Mouse (Mus musculus) limb, embryonic 15.5 days (tissue): ENCODE measurements around the gene Ung. TPM values are rescaled to one million over a fixed set of nuclear protein-coding genes. Genes with fewer than 3 reads are reported as not detected.

Experiments
- ATAC-seq: fragments of 200-750 bp; cut with Nextera tagmentation; 2 replicates; pipeline ENCODE4 v1.8.0; 2017; ENCODE audit warnings: low read depth, moderate TSS enrichment; ENCODE audit not compliant: insufficient number of reproducible peaks, low FRiP score, low TSS enrichment
- H3K27ac ChIP-seq: fragments of 300-500 bp; sonication (generic); 2 replicates; pipeline ENCODE4 v1.5.1; 2015; ENCODE audit warnings: moderate library complexity, mild to moderate bottlenecking, inconsistent platforms
- H3K27me3 ChIP-seq: fragments of 300-500 bp; sonication (generic); 2 replicates; pipeline ENCODE4 v1.6.1; 2015; ENCODE audit warnings: inconsistent platforms
- H3K36me3 ChIP-seq: fragments of 300-500 bp; sonication (generic); 2 replicates; pipeline ENCODE4 v1.6.1; 2015; ENCODE audit warnings: inconsistent platforms
- H3K4me1 ChIP-seq: fragments of 300-500 bp; sonication (generic); 2 replicates; pipeline ENCODE4 v1.6.1; 2015; ENCODE audit warnings: inconsistent platforms
- H3K4me2 ChIP-seq: fragments of 300-500 bp; sonication (generic); 2 replicates; pipeline ENCODE4 v1.6.1; 2015; ENCODE audit warnings: mild to moderate bottlenecking, inconsistent platforms
- H3K4me3 ChIP-seq: fragments of 300-500 bp; sonication (generic); 2 replicates; pipeline ENCODE4 v1.5.1; 2015; ENCODE audit warnings: mild to moderate bottlenecking, inconsistent platforms
- H3K9ac ChIP-seq: fragments of 300-500 bp; sonication (generic); 2 replicates; pipeline ENCODE4 v1.6.1; 2015; ENCODE audit warnings: inconsistent platforms
- H3K9me3 ChIP-seq: fragments of 300-500 bp; sonication (generic); 2 replicates; pipeline ENCODE4 v1.6.1; 2016; ENCODE audit warnings: inconsistent platforms
- whole genome bisulfite sequencing: fragments of 180-500 bp; shearing (Covaris S2); methylation state at CpG from one replicate; pipeline ENCODE4 v1.1.7; 2015; 5-methylcytosine and 5-hydroxymethylcytosine counted together
- polyA plus RNA-seq: library from polyadenylated mRNA; unstranded; fragments of >200 nt; fragmentation: Nextera tagmentation; extraction: Ambion mirVana; gene quantifications from 2 replicates; pipeline ENCODE4 v1.2.1, GENCODE M21; 2015

Ung gene
- polyA plus RNA-seq, 1 experiment from 2014 or later: 38.3 TPM

DNA sequence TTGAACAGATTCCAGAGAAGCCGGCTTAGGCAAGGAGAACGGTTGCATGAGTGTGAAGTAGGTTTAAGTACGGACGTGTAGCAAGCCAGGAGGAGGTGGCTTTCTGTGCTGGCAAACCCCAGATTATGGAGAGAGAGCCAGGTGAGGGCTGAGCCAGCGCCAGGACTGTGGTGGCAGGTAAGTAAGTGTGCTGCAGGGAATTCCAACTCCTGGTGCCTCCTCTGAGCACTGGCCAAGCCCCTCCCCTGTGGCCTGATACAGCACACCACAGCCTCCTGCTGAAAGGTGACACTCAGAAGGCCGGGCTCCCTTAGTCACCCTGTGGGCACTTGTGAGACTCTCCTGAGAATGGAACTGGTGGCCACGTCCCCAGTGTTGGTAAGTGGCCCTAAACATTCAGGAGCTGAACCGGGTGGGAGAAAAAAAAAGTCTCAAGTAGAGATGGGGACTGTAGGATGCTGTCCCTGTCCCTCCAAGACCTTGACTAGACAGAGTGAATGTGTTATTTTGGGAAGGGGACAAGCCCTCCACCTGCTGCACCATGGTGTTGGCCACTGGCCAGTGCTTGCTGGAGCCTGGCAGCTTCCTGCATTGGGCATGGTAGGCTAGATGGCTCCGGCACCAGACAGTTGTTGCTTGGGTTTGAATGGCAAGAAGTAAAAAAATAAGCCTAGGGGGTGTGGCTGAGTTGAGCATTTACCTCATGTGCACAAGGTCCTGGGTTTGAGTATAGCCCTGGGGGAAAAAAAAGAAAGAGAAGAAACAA lies 25.2 kb downstream of the Ung start:
- ATAC-seq: no peak
- H3K27me3 ChIP-seq: no peaks in the 10 kb centered on the region

DNA sequence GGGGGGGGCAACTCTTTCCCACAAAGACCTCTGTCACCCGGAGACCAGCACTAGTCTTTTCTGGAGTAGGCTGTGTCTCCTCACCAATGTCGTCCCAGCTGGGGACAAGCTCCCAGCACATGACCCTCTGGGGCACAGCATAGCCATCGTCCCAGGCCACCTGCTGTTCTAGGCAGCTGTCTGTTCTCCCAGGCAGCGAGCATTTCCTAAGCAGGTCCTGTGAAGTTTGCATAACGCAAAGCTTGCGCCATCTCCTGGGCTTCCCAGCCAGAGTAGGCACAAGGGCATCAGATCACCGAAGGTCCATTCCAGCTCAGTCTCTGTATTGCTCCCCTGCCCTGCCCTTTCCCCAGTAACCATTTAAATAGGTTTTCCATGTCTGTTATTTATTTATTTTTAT lies 27.1 kb downstream of the Ung start:
- 57% methylated on average over 7 of the region's 7 CpGs for WGBS
- Histone ChIP-seq H3K4me3 (no peak overlapping the region), H3K27me3 (no peaks in the 10 kb centered on the region), H3K27ac (no peak overlapping the region), H3K4me1 (peaks cover 15% of the 10 kb centered on the region), H3K36me3 (no peaks in the 10 kb centered on the region), H3K4me2 (no peak overlapping the region), H3K9ac (no peak overlapping the region), H3K9me3 (no peaks in the 10 kb centered on the region)
- ATAC-seq: no peak

More for the DNA sequence above, 25.2 kb downstream of the Ung start:
- H3K9me3 ChIP-seq: no peaks in the 10 kb centered on the region
- 53% methylated on average over 9 of the region's 9 CpGs for WGBS
- H3K4me2 ChIP-seq: no peak overlapping the region
- H3K4me1 ChIP-seq: peaks cover 15% of the 10 kb centered on the region
- no peak overlapping the region for H3K4me3 ChIP-seq
- no peak overlapping the region for H3K9ac ChIP-seq
- H3K27ac ChIP-seq: no peak overlapping the region
- H3K36me3 ChIP-seq: no peaks in the 10 kb centered on the region

DNA sequence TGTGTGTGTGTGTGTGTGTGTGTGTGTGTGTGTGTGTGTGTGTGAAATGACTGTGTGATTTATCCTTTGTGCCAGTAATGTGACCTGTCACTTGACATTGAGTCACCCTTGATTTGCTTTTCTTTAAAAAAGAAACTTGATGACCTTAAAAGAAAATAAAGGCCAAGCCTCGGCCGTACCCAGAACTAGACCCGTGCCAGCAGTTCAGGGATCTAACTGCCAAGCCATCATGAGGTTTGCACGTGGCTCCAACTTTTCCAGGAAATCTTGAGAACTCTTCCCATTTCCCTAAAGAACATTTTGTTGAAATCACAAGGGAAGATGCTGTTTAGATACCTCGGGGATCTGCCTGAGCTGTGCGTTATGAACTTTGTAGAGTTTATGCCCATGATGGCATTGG lies 31.2 kb downstream of the Ung start:
- Histone ChIP-seq H3K9ac (no peak overlapping the region), H3K4me1 (no peaks in the 10 kb centered on the region), H3K36me3 (no peaks in the 10 kb centered on the region), H3K27me3 (no peaks in the 10 kb centered on the region), H3K9me3 (no peaks in the 10 kb centered on the region), H3K4me2 (no peak overlapping the region), H3K4me3 (no peak overlapping the region), H3K27ac (no peak overlapping the region)
- no peak for ATAC-seq
- WGBS: 78% methylated on average over 6 of the region's 6 CpGs

DNA sequence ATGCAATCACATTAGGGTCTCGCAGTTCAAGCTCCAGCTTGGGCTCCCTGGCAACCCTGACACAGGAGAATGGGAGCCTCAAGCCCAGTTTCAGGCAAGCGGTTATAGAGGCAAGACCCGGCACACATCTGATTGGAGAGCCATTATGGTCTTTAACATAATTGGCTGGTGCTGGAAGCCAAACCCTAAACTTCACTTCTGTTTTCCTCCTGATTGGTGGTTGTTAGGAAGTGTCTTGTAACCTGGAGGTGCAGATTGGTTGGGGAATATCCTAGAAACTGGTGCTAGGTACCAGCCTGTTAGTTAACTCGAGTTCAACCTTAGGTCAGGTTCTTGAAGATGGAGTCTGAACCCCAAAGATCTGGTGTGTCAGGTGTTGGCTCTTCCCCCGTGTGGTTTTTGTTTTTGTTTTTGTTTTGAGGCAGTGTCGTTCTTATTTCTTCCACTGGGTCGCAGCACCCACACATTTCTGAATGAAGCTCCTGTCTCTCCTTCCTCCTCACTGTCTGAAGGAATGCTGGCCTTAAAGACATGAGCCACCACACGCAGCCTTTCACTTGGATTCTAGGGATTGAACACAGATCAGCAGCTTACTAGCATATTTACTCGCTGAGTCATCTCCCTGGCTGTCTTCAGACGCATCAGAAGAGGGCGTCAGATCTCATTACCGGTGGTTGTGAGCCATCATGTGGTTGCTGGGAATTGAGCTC lies 32.1 kb downstream of the Ung start:
- no peak overlapping the region for H3K4me3 ChIP-seq
- no peaks in the 10 kb centered on the region for H3K27me3 ChIP-seq
- WGBS: 45% methylated on average over 12 of the region's 12 CpGs
- no peak overlapping the region for H3K9ac ChIP-seq
- no peak overlapping the region for H3K27ac ChIP-seq
- no peak for ATAC-seq
- H3K9me3 ChIP-seq: no peaks in the 10 kb centered on the region
- H3K36me3 ChIP-seq: no peaks in the 10 kb centered on the region
- no peaks in the 10 kb centered on the region for H3K4me1 ChIP-seq
- H3K4me2 ChIP-seq: no peak overlapping the region

DNA sequence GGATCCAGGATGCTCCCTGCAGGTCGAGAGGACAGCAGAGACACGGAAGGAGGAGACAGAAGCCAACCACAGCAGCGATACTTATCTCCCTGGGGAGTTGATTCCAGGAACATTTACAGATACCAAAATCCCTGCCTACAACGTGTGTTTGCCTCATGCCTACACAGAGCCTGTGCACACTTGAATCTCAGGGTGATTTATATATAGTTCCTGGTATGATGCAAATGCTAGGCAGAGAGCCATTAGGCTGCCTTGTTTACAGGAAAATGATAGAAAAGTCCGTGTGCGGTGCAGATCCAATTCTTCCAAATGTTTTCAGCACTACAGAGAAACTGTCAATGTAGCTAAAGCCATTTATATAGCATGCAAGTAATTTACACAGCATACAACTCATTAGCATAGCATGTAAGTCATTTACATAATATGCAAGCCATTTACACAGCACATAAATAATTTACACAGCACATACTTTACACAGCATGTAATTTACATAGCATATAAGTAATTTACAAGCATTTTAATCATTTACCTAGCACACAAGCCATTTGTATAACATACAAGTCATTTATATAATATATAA lies 33.0 kb downstream of the Ung start:
- Histone ChIP-seq H3K27ac (no peak overlapping the region), H3K27me3 (no peaks in the 10 kb centered on the region), H3K9ac (no peak overlapping the region), H3K4me2 (no peak overlapping the region), H3K9me3 (no peaks in the 10 kb centered on the region), H3K4me3 (no peak overlapping the region), H3K36me3 (no peaks in the 10 kb centered on the region), H3K4me1 (no peaks in the 10 kb centered on the region)
- ATAC-seq: no peak
- 65% methylated on average over 6 of the region's 6 CpGs for whole genome bisulfite sequencing

DNA sequence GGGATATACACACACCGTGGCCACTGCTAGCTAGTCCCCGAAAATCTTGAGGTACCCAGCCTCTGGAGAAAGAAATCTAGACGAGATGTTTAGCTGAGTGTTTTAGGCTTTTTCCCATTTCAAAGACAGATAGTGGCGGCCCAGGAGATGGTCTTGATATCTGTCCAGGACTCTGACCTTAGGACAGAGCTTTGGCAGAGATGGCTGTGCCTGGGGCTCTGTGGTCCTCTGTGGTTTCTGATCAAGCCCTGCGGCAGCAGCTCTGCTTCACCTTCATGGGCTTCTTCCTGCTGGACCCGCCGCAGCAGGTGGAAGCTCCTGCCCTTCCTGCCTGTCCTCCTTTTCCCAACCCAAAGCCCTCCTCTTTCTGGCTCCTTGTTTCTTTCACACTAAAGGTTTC lies 40.2 kb downstream of the Ung start:
- Histone ChIP-seq H3K27me3 (no peaks in the 10 kb centered on the region), H3K36me3 (no peaks in the 10 kb centered on the region), H3K4me2 (no peak overlapping the region), H3K4me3 (no peak overlapping the region), H3K9ac (no peak overlapping the region), H3K4me1 (peaks cover 5% of the 10 kb centered on the region; the same call in 1 of the 2 replicates), H3K27ac (no peak overlapping the region), H3K9me3 (no peaks in the 10 kb centered on the region)
- 76% methylated on average over 7 of the region's 7 CpGs for WGBS
- no peak for ATAC-seq

DNA sequence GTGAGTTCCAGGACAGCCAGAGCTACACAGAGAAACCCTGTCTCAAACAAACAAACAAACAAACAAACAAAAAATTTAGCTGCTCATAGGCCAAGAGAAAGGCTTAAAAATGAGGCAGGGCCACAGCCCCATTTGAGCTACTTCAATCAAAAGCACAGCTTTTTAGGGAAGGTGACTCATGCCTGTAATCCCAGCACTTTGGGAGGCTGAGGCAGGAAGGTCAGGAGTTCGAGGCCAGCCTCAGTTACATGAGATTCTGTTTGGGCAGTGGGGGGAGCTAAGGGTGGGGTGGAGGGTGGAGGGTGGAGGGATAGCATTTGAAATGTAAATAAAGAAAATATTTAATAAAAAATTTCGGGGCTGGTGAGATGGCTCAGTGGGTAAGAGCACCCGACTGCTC lies 42.8 kb downstream of the Ung start:
- H3K4me1 ChIP-seq: peaks cover 18% of the 10 kb centered on the region
- no peaks in the 10 kb centered on the region for H3K36me3 ChIP-seq
- no peaks in the 10 kb centered on the region for H3K27me3 ChIP-seq
- no peak overlapping the region for H3K27ac ChIP-seq
- H3K9ac ChIP-seq: no peak overlapping the region
- H3K9me3 ChIP-seq: no peaks in the 10 kb centered on the region
- WGBS: 87% methylated on average over 3 of the region's 3 CpGs
- ATAC-seq: no peak
- no peak overlapping the region for H3K4me2 ChIP-seq
- H3K4me3 ChIP-seq: no peak overlapping the region

DNA sequence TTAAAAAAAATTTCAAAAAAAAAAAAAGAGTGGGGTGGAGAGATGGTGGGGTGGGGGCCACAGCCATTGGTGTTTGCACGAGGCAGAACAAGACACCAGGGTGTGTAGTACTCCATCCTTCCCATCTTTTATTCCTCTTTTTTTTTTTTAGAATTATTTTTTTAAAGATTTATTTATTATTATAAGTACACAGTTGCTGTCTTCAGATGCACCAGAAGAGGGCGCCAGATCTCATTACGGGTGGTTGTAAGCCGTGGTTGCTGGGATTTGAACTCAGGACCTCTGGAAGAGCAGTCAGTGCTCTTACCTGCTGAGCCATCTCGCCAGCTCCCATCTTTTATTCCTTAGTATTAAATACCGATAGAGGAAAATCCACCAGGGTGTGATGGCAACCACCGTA lies 43.3 kb downstream of the Ung start:
- Histone ChIP-seq H3K27me3 (no peaks in the 10 kb centered on the region), H3K4me1 (peaks cover 18% of the 10 kb centered on the region), H3K4me2 (no peak overlapping the region), H3K4me3 (no peak overlapping the region), H3K36me3 (no peaks in the 10 kb centered on the region), H3K9ac (no peak overlapping the region), H3K27ac (no peak overlapping the region), H3K9me3 (no peaks in the 10 kb centered on the region)
- WGBS: 71% methylated on average over 7 of the region's 7 CpGs
- no peak for ATAC-seq

DNA sequence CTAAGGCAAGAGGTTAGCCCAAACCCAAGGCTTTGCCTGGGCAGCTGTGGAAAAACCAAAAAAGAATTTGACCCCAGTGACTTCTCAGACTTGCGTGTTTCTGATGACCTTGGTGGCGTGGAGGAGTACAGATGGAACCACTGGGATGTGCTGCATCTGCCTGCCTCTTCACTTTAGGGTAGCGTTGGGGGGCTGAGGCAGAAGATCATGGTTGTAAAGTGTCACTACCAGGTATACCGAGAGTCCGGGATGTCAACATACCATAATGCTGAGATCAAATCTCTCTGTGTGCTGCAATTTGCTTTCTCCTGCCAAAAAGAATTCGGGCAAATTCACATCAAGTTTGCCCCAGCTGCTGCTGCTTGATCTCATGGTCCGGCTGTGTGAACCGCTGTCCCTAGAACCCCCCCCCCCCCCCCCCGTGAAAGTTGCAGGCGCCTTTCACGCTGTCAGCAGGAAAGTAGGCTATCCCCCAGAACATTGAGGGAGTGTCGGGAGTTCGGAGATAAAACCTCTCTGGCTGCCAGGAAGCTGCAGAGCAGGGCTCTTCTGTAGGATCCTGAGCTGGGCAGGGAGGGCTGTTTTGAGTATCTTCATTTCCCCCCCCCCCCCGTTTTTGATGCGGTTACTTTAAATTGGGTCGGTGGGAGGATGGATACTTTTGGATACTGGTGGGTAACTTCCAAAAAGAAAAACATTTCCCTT lies 43.8 kb downstream of the Ung start:
- ATAC-seq: no peak
- peak overlapping the region; percentile 29 for H3K4me2 ChIP-seq
- H3K27me3 ChIP-seq: no peaks in the 10 kb centered on the region
- H3K4me1 ChIP-seq: peaks cover 18% of the 10 kb centered on the region
- no peaks in the 10 kb centered on the region for H3K9me3 ChIP-seq
- no peaks in the 10 kb centered on the region for H3K36me3 ChIP-seq
- H3K4me3 ChIP-seq: no peak overlapping the region; the same call in 1 of the 2 replicates
- H3K9ac ChIP-seq: no peak overlapping the region
- WGBS: 22% methylated on average over 16 of the region's 16 CpGs
- H3K27ac ChIP-seq: no peak overlapping the region

DNA sequence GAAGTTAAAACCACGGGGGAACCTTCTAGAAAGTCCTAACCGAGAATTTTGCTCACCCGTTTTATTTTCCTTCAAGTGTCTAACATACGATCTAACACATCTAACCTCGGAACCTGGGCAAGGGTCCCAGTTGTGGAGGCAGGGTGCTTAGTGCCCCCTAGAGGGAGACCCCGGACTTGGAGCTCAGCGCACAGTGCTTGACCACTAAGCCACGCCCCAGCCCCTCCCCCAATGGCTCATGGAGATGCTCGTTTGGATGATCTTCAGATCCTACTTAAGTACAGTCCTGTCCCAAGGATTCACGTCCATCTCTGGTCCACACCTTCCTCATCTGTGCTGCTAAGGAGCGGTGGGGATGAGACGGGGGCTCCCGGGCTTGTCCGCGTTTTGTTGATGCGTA lies 44.5 kb downstream of the Ung start:
- no peak overlapping the region for H3K27ac ChIP-seq
- peaks cover 18% of the 10 kb centered on the region for H3K4me1 ChIP-seq
- 13% methylated on average over 16 of the region's 16 CpGs for WGBS
- H3K27me3 ChIP-seq: no peaks in the 10 kb centered on the region
- no peak overlapping the region for H3K9ac ChIP-seq
- peak overlapping the region; percentile 29 for H3K4me2 ChIP-seq
- no peak for ATAC-seq
- no peaks in the 10 kb centered on the region for H3K36me3 ChIP-seq
- H3K9me3 ChIP-seq: no peaks in the 10 kb centered on the region
- H3K4me3 ChIP-seq: peak overlapping the region; percentile 5; the same call in 1 of the 2 replicates

DNA sequence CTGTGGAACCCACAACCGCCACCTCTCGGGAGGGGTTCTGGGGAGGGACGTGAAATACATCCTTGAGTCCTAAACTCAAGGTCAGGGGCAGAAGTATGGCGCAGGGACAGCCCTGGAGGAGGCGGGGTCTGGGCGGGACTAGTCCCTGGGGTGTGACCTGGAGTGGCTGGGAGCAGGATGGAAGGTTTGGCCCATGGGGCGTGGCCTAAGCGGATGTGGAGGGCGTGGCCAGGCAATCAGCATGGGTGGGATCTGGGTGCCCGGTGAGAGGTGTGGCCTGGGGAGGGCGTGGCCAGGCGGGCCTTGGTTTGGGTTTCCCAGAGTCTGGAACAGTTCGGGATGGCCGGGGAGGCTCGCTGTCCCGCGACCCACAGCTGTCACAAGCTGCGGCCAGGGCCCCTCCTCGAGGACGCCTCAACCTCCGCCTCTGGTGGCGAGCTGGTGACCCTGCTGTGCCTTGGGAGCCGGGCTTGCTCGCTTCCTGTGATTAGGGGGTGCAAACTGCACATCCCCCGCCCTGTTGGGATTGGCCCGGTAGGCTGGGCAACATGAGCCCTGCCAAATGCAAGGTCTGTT lies 45.5 kb downstream of the Ung start:
- H3K9ac ChIP-seq: peak overlapping the region; percentile 44
- whole genome bisulfite sequencing: 1% methylated on average over 26 of the region's 26 CpGs
- H3K27ac ChIP-seq: peak overlapping the region; percentile 61; the same call in 1 of the 2 replicates
- peaks cover 18% of the 10 kb centered on the region for H3K4me1 ChIP-seq
- H3K27me3 ChIP-seq: no peaks in the 10 kb centered on the region
- H3K4me2 ChIP-seq: peak overlapping the region; percentile 92
- no peaks in the 10 kb centered on the region for H3K36me3 ChIP-seq
- no peaks in the 10 kb centered on the region for H3K9me3 ChIP-seq
- peak overlapping the region; percentile 57 for H3K4me3 ChIP-seq
- peak; percentile 94 for ATAC-seq
